Mouse (Mus musculus): ENCODE results near the gene Nsd2.

DNA sequence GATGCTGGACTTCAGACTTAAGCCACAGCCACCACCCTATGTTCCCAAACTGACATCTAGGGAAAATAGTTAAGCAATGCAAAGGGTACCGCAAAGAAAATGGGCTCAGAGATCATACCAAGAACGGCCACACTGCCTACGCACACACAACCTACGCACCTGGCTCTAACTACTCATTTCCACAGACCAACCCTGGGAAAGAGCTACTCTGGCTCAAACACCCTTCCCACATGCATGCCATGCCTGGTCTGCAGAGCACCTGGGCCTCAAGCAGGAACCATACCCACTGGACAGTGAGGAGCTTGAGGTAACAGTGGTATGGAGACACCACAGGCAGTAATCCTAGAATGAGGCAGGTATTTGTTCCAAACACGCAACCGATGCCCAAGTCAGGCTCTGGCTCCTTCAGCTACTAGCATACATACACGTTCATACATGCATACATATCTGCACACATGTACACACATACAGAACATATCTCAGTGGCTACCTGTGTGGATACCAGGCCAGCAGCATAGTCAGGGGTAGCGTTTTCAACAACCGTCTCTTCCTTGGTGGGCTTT lies 80.3 kb downstream of the Nsd2 start:
- TF ChIP-seq CTCF (IDR thresholded peaks at IDR 0.05; ENCODE audit: control insufficient read depth, insufficient read depth, low read length) (no peak), POLR2A (IDR thresholded peaks at IDR 0.05; ENCODE audit: borderline replicate concordance, control insufficient read depth, low read depth, low read length) (no peak)

Measured in bone marrow, adult 2 months (tissue).